Mouse (Mus musculus) bone marrow macrophage, adult 2 months (primary cell): Measurements from ENCODE around the gene Pfdn2.

ENCODE experiments used
- CTCF ChIP-seq: IDR thresholded peaks from 2 replicates; pipeline ENCODE4 v1.5.1; 2012; ENCODE audit warnings: low read depth, mild to moderate bottlenecking, low read length, moderate library complexity
- POLR2A ChIP-seq: IDR thresholded peaks from 2 replicates; pipeline ENCODE4 v1.6.1; 2012; ENCODE audit warnings: mild to moderate bottlenecking, low read depth, low read length, borderline replicate concordance

DNA sequence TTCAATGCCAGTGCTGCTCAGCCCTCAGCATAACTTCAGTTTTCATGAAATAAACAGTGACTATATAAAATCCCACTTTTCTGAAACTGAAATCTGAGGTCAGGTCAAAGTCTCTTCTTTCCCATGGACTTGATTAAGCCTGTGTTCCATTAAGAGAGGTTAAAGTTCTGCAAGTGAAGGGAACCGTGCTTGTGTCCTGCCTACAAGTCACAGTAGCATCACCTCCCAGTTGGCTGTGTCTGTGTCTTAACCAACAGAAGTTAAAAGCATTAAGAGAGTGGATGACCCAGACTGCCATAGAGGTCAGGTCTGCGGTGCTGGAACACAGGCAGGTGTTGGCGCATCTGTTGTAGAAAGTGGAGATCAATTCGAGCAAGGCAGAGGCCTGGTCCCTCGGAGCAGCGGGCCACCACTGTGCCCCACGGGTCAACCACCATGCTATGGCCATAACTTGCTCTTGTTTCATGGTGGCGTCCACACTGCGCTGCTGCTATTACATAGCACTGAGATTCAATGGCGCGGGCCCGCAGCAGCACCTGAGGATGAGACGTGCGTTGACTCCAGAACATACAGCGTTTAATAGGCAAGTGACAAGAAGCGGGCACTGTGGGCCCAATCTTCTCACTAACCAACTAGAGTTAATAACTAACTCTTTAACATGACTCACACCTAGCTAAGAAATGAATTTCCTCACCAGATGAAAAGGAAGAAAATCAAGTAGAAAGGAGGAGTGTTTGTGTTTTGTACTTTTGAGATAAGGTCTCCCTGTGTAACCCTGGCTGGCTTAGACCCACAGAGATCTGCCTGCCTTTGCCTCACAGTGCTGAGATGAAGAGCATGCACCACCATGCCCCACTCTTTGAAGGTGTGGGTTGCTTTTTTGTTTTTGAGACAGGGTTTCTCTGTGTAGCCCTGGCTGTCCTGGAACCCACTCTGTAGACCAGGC, 2.9 kb upstream of the Pfdn2 start:
- TF ChIP-seq POLR2A = no peak
- no peak for TF ChIP-seq CTCF
